Mouse (Mus musculus) B cell, adult 2 months (primary cell): ENCODE data around the gene Sesn2.
"Not testable (repeated sequence)": the region's sequence is repeated elsewhere in the genome, so short reads cannot be mapped to it uniquely, and the experiment has no call there.

Experiments used
- DNase-seq, 2 experiments: peaks; one replicate each; pipeline ENCODE4 v3.0.0; 2022

The Sesn2 gene

GRCm38 (mm10) chr4:132513395-132514273, 3.3 kb upstream of the Sesn2 start:
- no peak for DNase-seq

- no peak for DNase-seq
Measured at GRCm38 (mm10) chr4:132512080-132512479, 1.8 kb upstream of the Sesn2 start.

GRCm38 (mm10) chr4:132509621-132510296, 542 bp downstream of the Sesn2 start:
- DNase-seq: peak; percentile 56 to 63

- no peak for DNase-seq
Measured at GRCm38 (mm10) chr4:132507210-132507609, 3.1 kb downstream of the Sesn2 start.

- DNase-seq: no peak
Measured at GRCm38 (mm10) chr4:132506250-132506649, 4.1 kb downstream of the Sesn2 start.

GRCm38 (mm10) chr4:132505800-132506199, 4.5 kb downstream of the Sesn2 start:
- DNase-seq: no peak

- DNase-seq: no peak
Measured at GRCm38 (mm10) chr4:132505034-132505738, 5.1 kb downstream of the Sesn2 start.

GRCm38 (mm10) chr4:132503344-132503743, 7.0 kb downstream of the Sesn2 start:
- DNase-seq: no peak

GRCm38 (mm10) chr4:132501639-132502038, 8.7 kb downstream of the Sesn2 start:
- no peak for DNase-seq

- peak; percentile 61 to 65 for DNase-seq
Measured at GRCm38 (mm10) chr4:132494271-132494918, 15.9 kb downstream of the Sesn2 start.

- DNase-seq: no peak
Measured at GRCm38 (mm10) chr4:132492178-132493060, 17.9 kb downstream of the Sesn2 start.

GRCm38 (mm10) chr4:132491748-132492147, 18.6 kb downstream of the Sesn2 start:
- DNase-seq: no peak

GRCm38 (mm10) chr4:132491057-132491456, 19.2 kb downstream of the Sesn2 start:
- DNase-seq: no peak

- no peak for DNase-seq
Measured at GRCm38 (mm10) chr4:132490273-132491010, 19.9 kb downstream of the Sesn2 start.

GRCm38 (mm10) chr4:132488976-132489375, 21.3 kb downstream of the Sesn2 start:
- no peak for DNase-seq

- no peak for DNase-seq
Measured at GRCm38 (mm10) chr4:132488521-132488920, 21.8 kb downstream of the Sesn2 start.

GRCm38 (mm10) chr4:132484820-132485219, 25.5 kb downstream of the Sesn2 start:
- no peak for DNase-seq

- DNase-seq: no peak
Measured at GRCm38 (mm10) chr4:132484231-132484630, 26.1 kb downstream of the Sesn2 start.

GRCm38 (mm10) chr4:132482956-132483608, 27.2 kb downstream of the Sesn2 start:
- no peak for DNase-seq

GRCm38 (mm10) chr4:132482104-132482503, 28.2 kb downstream of the Sesn2 start:
- not testable (repeated sequence) for DNase-seq

GRCm38 (mm10) chr4:132477833-132478232, 32.5 kb downstream of the Sesn2 start:
- DNase-seq: no peak
